Mouse (Mus musculus) layer of hippocampus, adult 18-20 months (tissue): ENCODE results near the gene Sgms2. TPM values are rescaled to one million over a fixed set of nuclear protein-coding genes. Genes with fewer than 3 reads are reported as not detected.

Source experiments
- DNase-seq, 2 experiments: peaks; one replicate each; pipeline ENCODE4 v3.0.0; 2022; ENCODE audit warnings: low spot score in 2 of 2
- long read RNA-seq: library from polyadenylated mRNA; stranded (forward); transcript quantifications from one replicate; pipeline ENCODE4 v2.0.0, GENCODE M21; 2021
- total RNA-seq, 2 experiments: library from RNA; stranded (reverse); gene quantifications; 2 replicates each; pipeline ENCODE4 v1.2.3; 2021

Gene Sgms2
- total RNA-seq = 1 to 10 TPM; 1.7 to 2.2 TPM
- long read RNA-seq = 0 reads

DNA sequence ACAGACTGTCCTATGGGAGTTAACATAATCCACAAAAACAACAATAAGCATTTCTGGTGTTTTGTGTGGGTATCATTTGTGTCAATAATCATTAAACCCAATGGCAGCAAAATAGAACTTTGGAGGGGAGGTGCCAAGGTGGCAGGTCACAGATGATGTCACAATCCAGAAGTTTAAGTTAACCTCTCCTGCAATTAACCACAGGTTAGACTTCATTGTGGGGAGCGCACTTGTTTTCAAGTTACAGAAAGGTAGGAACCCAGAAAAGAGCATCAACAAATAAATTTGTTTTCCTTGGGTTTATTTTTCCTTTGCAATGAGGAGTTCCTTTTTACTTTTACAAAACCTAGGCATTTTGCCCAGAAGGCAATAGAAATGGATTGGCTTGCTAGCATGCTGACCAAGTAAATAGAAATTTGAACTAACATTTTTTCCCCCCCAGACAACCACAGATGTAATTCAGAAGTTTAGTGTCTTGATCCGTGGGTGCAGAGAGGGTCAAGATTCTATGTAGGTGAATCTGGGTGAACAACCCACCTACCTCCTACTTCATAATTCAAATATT lies at the start of gene Sgms2:
Sgms2 (minus strand) TSS at position 51 of the 565 bp plus-strand sequence.
- DNase-seq = no peak

DNA sequence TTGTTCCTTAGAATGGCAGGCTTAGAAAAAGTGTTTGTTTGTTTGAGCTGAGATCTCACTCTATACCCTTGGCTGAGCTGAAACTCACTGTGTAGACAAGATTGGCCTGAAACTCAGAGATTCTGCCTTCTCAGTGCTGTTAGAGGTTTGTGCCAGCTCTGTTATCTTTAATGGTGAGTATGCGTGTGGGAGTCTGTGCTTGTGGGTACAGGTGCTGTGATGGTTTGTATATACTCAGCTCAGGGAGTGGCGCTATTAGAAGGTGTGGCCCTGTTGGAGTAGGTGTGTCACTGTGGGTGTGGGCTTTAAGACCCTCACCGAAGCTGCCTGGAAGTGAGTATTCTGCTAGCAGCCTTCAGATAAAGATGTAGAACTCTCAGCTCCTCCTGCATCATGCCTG lies 34.0 kb upstream of the Sgms2 start:
- DNase-seq = no peak

- peak; percentile 7 to 61 for DNase-seq
Observed at GRCm38 (mm10) chr3:131524779-131525178, 33.6 kb upstream of the Sgms2 start.

DNA sequence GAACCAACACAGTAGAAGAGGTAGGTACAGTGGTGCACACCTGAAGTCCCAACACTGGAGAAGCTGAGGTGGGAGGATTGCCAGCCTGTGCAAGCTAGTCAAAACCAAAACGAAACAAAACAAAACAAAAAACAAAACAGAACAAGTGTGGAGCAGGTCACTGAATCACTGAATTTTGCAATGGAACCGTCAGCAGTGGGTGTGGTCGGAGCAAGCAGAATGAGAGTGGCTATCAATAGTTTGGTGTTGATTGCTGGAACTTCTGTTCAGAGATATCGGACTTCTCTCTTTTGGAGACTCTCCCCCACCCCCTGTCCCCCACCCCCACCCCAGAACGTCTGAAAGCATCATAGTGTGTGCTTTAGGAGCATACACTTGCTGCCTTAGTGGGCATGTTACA lies 33.0 kb upstream of the Sgms2 start:
- no peak for DNase-seq

DNA sequence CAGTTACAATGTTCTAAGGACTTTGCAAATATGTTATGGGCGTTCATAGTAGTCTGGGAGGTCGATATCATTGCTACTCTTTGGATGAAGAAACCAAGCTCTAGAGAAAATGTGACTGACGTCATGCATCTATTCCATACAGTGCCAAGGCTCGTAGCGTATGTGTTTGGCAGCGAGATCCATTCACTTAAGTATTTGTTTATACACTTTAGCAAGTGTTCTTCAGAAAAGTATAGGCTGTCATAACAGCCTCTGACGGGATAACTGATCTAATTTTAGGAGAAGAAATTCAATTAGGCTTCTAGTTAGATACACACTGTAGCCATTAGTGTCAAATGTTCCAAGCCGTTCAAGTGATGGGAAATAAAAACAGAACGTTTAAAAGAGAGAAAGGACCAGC lies 32.5 kb upstream of the Sgms2 start:
- no peak for DNase-seq

GRCm38 (mm10) chr3:131522243-131522642 lies 31.0 kb upstream of the Sgms2 start:
- no peak for DNase-seq

- no peak for DNase-seq
Observed at GRCm38 (mm10) chr3:131521206-131521605, 30.0 kb upstream of the Sgms2 start.

- peak in 1 of 2 experiments; percentile 5 for DNase-seq
Observed at GRCm38 (mm10) chr3:131517756-131518155, 26.5 kb upstream of the Sgms2 start.

DNA sequence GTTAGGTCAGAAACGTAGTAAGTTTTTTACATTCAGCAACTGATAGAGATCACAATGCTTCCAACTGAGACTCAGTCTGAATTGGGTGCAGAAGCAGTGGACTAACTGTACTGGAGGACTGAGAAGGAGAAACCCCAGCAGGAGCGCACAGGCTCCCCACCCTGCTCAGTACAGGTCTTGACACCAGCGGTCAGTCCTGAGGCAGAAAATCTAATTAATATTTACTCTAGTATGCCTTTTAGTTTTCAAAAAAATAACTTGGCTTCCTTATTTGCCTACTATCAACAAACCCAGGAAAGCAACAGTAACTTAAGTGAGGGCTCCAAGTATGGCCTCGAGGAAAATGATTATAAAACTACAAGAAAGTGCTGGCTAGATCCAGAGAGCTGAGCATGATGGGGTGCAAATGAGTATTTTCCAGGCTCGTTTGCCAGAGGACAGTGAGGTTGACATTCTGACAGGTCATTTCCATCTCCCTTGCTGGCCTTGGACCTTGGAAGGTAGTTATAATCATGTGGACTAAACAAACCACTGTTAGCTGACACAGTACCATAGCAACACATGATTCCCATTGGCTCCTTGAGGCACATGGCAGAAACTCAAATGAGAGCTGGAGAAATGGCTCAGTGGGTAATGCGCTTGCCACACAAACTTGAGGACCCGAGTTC lies 25.3 kb upstream of the Sgms2 start:
- DNase-seq = no peak

DNA sequence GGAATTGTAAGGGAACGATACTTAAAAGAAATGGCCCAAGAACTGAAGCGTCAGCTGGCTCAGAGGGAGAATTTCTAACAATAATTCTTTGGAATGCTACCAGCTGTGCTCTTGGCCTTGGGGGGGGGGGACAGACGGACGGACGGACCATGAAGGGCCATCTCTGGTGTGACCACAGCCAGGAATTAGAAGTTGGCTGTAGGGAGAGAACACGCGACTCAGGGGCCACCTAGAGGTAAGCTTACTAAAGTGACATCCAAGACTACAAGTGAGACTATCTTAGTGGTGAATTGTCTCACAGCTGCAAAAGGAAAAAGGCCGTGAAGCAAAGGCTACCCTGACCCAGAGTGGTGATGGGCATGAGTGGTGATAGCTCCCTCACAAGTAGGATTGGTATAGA lies 20.4 kb upstream of the Sgms2 start:
- no peak for DNase-seq

GRCm38 (mm10) chr3:131508024-131508423 lies 16.8 kb upstream of the Sgms2 start:
- DNase-seq = no peak

- no peak for DNase-seq
Observed at GRCm38 (mm10) chr3:131504595-131505223, 13.5 kb upstream of the Sgms2 start.

DNA sequence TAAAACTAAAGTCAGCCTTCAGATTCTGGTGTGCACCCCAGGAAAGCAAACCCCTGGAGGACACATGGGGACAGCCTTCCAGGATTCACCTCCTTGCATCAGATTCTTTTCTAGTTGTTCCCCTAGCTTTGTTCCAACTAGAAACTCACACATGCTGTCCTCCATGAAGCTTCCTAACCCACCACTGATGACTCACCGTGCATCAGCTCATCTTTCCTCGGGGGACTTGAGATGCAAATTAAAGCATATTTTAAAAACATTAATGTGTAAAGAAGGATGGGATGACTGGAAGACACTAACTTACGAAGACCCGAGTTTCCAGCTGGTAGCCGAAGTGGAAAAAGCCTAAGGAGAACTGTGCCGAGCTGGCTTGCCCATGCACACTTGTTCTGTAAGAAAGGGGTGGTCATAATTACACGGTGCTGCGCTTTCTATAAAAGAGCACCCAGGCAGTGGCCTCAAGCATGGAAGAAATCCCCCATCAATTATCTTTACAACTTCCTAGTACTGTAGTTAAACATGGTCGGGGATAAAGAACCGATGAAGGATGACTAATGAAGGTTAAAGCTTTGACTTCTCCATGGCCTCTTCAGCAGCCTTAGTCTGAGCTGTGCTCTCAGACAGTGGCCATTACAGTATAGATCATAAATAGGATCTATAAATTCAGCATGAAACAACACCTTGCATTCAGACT lies 10.6 kb upstream of the Sgms2 start:
- no peak for DNase-seq

DNA sequence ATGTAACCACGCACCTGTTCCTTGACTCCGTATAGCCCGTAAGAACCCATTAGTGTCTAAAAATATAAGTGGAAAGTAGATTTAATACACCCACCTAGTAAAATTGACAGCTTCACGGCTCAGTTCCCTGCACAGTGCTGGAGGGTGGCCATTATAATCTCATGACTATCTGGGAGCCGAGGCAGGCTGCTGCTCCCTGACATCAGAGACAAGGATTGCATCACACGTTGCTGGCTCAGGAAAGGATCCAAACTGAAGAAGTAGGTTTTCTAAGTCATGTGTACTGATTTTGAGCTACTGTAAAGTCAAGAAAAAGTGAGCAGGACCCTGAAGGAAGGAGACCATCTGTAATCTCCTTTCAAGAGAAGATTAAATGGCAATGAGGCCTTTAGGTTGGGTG lies 8.4 kb upstream of the Sgms2 start:
- no peak for DNase-seq

- no peak for DNase-seq
Observed at GRCm38 (mm10) chr3:131496506-131497122, 5.4 kb upstream of the Sgms2 start.

DNA sequence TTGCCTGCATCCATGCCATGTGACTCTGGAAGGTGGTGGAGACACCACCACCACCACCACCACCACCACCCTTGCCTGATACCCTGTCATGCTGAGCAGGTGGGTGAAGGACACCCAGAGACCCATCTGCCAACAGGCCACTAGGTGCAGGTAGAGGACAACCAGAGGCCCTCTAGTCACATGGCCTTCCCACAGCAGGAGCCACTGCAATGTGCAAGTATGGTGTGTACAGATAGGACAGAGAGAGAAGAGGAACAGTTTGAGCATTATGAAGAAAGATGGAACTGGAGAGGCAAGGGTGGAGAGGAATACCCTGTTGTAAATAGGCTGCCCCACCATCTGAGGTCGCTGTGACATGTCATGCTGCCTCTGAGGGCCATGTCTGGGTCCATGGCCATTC lies 3.9 kb upstream of the Sgms2 start:
- no peak for DNase-seq

DNA sequence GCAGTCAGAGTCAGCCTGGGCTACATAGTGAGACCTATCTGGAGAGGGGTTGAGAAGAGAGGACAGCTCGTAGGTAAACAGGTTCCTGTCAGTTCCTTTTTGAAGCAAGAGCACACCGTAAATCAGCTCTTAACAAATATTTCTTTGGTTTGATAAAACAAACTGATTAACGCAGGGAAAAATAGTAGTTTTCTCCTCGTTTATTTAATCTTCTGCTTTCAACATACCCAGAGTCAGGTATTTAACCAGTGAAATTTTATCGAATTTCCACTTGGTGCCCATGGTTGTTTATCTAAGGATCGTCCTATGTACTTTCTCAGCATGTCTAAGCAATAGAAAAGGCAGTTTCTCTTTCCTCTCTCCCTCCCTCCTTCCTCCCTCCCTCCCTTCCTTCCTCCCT lies 2.0 kb upstream of the Sgms2 start:
- DNase-seq = no peak

- no peak for DNase-seq
Observed at GRCm38 (mm10) chr3:131491980-131492379, 769 bp upstream of the Sgms2 start.

GRCm38 (mm10) chr3:131490143-131490908 lies 885 bp downstream of the Sgms2 start:
- DNase-seq = peak; percentile 11 to 47

DNA sequence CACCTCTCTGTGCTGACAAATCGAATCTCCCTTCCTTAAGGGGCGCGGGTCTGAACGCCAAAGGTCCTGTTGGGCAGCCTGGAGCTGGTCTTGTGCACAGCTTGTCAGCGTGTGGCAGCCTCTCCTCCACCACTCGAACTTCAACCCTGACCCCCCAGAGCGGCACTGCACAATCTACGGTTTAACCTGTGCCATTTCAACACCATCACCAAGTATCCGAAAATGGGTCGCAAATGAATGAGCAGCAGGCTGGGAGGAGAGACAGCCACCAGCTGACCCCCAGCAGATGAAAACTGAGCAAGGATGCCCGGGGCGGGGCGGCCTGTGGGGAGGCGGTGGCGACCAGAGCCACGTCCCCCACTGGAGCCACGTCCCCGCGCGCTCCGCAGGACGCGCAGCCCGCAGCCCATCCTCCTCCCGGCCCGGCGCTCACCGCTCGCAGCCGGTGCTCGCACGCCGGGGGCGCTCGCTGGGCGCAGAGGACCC lies 1.5 kb downstream of the Sgms2 start:
- DNase-seq = peak; percentile 9 to 23

DNA sequence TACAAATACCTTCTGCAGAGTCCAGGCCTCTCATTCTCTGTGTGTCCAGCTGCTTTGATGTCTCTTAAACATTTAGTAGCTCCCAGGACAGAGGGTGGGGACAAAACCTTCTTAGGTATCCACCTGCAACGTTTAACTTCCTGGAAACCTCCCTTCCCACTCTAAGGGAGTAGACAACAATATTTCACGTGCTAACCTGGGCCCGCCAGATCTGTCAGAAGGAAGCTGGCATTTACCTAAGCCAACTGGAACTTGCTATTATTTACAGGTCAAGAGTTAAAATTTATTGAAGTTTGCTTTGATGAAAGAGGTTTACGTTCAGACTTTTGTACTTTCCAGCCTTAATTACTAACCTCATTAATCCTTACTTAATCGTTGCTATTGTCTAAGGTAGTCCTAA lies 2.2 kb downstream of the Sgms2 start:
- DNase-seq = no peak
